Mouse (Mus musculus) testis, postnatal 14 days (tissue): ENCODE measurements at regions not wholly inside any gene's neighbourhood (a gene's known extent, or its start where the extent isn't known, plus 50 kb on each side); places are given as distances from the start of the nearest gene placed in this dataset.
"Not testable (repeated sequence)": the region's sequence is repeated elsewhere in the genome, so short reads cannot be mapped to it uniquely, and the experiment has no call there.

Experiments
- DNase-seq: peaks from one replicate; pipeline ENCODE4 v3.0.0; 2021; ENCODE audit warnings: low spot score

- DNase-seq = no peak
These were observed 215.9 kb upstream of the Tenm4 start for GRCm38 (mm10) chr7:95955119-95955518.

- no peak for DNase-seq
These were observed 212.0 kb upstream of the Tenm4 start for GRCm38 (mm10) chr7:95959068-95959467.

GRCm38 (mm10) chr7:95971863-95972262 is 199.2 kb upstream of the Tenm4 start:
- DNase-seq = no peak

- DNase-seq = no peak
These were observed 197.0 kb upstream of the Tenm4 start for GRCm38 (mm10) chr7:95974085-95974484.

GRCm38 (mm10) chr7:95991250-95992032 is 179.6 kb upstream of the Tenm4 start:
- no peak for DNase-seq

- DNase-seq = no peak
These were observed 179.0 kb upstream of the Tenm4 start for GRCm38 (mm10) chr7:95992033-95992516.

GRCm38 (mm10) chr7:95992521-95992920 is 178.5 kb upstream of the Tenm4 start:
- DNase-seq = no peak

- no peak for DNase-seq
These were observed 173.9 kb upstream of the Tenm4 start for GRCm38 (mm10) chr7:95997190-95997589.

GRCm38 (mm10) chr7:95999189-95999588 is 171.9 kb upstream of the Tenm4 start:
- DNase-seq = no peak

GRCm38 (mm10) chr7:96002401-96002800 is 168.6 kb upstream of the Tenm4 start:
- no peak for DNase-seq

- no peak for DNase-seq
These were observed 164.7 kb upstream of the Tenm4 start for GRCm38 (mm10) chr7:96006299-96006698.

GRCm38 (mm10) chr7:96013008-96013407 is 158.0 kb upstream of the Tenm4 start:
- DNase-seq = no peak

GRCm38 (mm10) chr7:96017112-96017884 is 153.7 kb upstream of the Tenm4 start:
- DNase-seq = no peak

- no peak for DNase-seq
These were observed 147.0 kb upstream of the Tenm4 start for GRCm38 (mm10) chr7:96024048-96024447.

- DNase-seq = no peak
These were observed 144.1 kb upstream of the Tenm4 start for GRCm38 (mm10) chr7:96026781-96027418.

GRCm38 (mm10) chr7:96033636-96034035 is 137.4 kb upstream of the Tenm4 start:
- DNase-seq = no peak

GRCm38 (mm10) chr7:96035456-96035855 is 135.6 kb upstream of the Tenm4 start:
- DNase-seq = no peak

GRCm38 (mm10) chr7:96039628-96040027 is 131.4 kb upstream of the Tenm4 start:
- DNase-seq = no peak

- no peak for DNase-seq
These were observed 129.2 kb upstream of the Tenm4 start for GRCm38 (mm10) chr7:96041806-96042205.

GRCm38 (mm10) chr7:96051631-96052030 is 119.4 kb upstream of the Tenm4 start:
- no peak for DNase-seq

GRCm38 (mm10) chr7:96061599-96061998 is 109.4 kb upstream of the Tenm4 start:
- DNase-seq = not testable (repeated sequence)

- DNase-seq = no peak
These were observed 92.5 kb upstream of the Tenm4 start for GRCm38 (mm10) chr7:96078511-96078910.

- DNase-seq = no peak
These were observed 89.4 kb upstream of the Tenm4 start for GRCm38 (mm10) chr7:96081676-96082075.
